Mouse (Mus musculus) embryonic fibroblast, embryonic 13.5 days (primary cell): ENCODE measurements around the gene Mrpl45.

ENCODE experiments used
- CTCF ChIP-seq: IDR thresholded peaks from 2 replicates; pipeline ENCODE4 v1.5.1; 2011; ENCODE audit warnings: mild to moderate bottlenecking, control low read depth, low read length, moderate library complexity, borderline replicate concordance; ENCODE audit not compliant: insufficient read depth
- POLR2A ChIP-seq: IDR thresholded peaks from 2 replicates; pipeline ENCODE4 v1.6.1; 2011; ENCODE audit warnings: low read depth, mild to moderate bottlenecking, control low read depth, low read length, moderate library complexity

GRCm38 (mm10) chr11:97370329-97371091 lies 55.0 kb downstream of the Mrpl45 start:
- TF ChIP-seq POLR2A, result no peak
- no peak for TF ChIP-seq CTCF
